Mouse (Mus musculus): ENCODE results near the gene Celf5. TPM values are rescaled to one million over a fixed set of nuclear protein-coding genes. Genes with fewer than 3 reads are reported as not detected.
A peak's percentile ranks its signal among the peaks of the same experiment; 100 is the strongest.

Gene Celf5
- total and polyA plus RNA-seq, 3 experiments: 0.08 to 0.38 TPM; not detected in 1

DNA sequence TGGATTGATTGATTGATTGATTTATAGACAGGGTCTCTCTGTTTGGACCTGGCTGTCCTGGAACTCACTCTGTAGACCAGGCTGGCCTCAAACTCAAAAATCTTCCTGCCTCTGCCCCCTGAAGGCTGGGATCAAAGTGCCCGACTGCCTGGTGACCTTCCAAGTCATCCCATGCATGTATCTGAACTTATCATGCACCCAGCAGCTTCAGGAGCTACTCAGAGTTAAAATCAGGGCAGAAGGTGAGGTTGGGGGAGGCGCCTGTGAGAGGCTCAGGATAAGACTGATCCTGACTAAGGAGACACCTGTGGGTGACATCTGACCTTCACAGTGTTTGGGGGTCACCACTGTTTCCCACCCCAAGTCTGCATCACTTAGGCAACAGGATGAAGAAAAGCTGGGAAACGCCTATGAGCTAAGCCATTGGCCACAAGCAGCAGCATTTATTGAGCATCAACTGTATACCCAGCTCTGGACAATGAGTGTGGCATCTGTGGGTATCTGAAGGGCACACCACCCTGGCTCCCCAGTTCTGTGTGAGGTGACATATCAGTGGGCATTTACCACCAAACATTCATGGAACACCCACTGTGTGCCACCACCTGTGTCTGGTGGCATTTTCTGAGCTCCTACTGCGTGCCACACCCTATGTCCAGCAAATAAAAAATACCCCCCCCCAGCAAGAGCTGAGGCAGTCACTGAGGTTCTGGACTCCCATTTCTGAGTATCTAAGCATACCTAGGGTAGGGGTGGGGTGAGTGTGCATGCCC lies 58.8 kb downstream of the Celf5 start:
- Histone ChIP-seq H3K9me3 (replicated peaks; ENCODE audit: insufficient read depth, low read length) (no peaks in the 10 kb centered on the region), H3K36me3 (ENCODE audit: control insufficient read depth in 1 of 2, insufficient read depth in 2 of 2, low read length in 2 of 2) (no peaks in the 10 kb centered on the region; a peak in 1 of 4 replicates), H3K4me3 (ENCODE audit: control insufficient read depth in 1 of 2, insufficient read depth in 1 of 2, low read depth in 2 of 2, low read length in 2 of 2) (no peak overlapping the region), H3K27me3 (ENCODE audit: control insufficient read depth in 1 of 2, insufficient read depth in 2 of 2, low read length in 2 of 2) (no peaks in the 10 kb centered on the region), H3K9ac (ENCODE audit: control insufficient read depth, low read depth, low read length, poor library complexity, severe bottlenecking) (no peak overlapping the region), H3K27ac (ENCODE audit: control insufficient read depth, low read depth, low read length) (no peak overlapping the region), H3K4me1 (ENCODE audit: control insufficient read depth in 1 of 2, insufficient read depth in 2 of 2, low read length in 2 of 2) (peaks cover 0 to 5% of the 10 kb centered on the region in 2 experiments; a peak in 1 of 4 replicates), H3K79me2 (ENCODE audit: control insufficient read depth, insufficient read depth, low read length, poor library complexity) (peaks cover 7% of the 10 kb centered on the region)
- no peak for DNase-seq (ENCODE audit: low read depth, low spot score)
- no peak for TF ChIP-seq ETS1 (IDR thresholded peaks at IDR 0.05; ENCODE audit: low read depth, low read length)
- TF ChIP-seq HCFC1 (IDR thresholded peaks at IDR 0.05; ENCODE audit: low read depth, low read length): no peak
- 0 out of 2 replicates have a peak, but pooled peaks have one; percentile 55 for TF ChIP-seq ZKSCAN1 (IDR thresholded peaks at IDR 0.05; ENCODE audit: low read depth, low read length)

DNA sequence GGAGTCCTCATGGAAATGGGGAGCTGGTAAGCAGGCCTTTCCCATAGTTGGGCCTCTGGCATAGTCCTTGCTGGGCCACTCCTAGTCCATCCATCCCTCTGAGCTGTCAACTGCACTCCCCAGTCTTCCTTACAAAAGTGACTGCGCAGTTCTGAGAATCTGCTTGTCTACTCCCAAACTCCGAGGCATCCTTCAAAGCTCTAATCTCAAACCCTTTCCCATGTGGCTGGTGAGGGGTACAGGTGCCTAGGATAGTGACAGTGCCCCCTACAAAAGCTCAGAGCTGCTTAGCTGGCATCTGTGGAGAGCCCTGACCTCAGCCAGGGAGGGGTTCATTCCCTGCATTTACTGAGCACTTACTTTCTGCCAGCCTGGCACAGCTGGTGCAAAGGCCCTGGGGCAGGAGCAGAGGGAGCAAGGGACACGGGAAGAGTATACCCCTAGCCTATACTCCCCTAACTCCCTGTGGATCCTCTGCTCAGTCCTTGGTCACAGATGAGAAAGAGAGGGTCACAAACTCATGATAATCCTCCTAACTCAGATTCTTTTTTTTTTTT lies 59.8 kb downstream of the Celf5 start:
- no peak overlapping the region for H3K4me3 ChIP-seq (ENCODE audit: control insufficient read depth in 1 of 2, insufficient read depth in 1 of 2, low read depth in 2 of 2, low read length in 2 of 2)
- no peak overlapping the region for H3K27ac ChIP-seq (ENCODE audit: control insufficient read depth, low read depth, low read length)
- no peak overlapping the region for H3K9ac ChIP-seq (ENCODE audit: control insufficient read depth, low read depth, low read length, poor library complexity, severe bottlenecking)

DNA sequence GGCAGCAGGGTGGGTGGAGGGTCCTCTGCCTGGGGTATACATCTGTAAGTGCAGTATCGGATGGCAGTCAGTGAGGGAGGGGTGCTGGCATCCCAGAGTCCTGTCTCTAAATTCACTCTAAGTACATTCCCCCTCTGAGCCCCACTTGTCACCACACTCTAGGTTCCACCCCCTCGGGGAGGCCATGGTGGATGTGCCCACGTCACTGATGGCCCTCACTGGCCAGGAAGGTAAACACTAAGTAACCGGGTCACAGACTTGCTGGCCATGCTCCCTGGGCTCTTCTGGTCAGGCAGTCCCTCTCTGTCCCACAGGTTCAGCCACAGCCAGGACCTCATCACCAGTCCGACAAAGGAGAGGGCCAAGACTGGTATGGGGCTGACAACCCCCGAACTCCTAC lies 60.3 kb downstream of the Celf5 start:
- TF ChIP-seq UBTF (IDR thresholded peaks at IDR 0.05; ENCODE audit: borderline replicate concordance, insufficient read depth, low read depth, low read length): no peak
- no peak for TF ChIP-seq MXI1 (IDR thresholded peaks at IDR 0.05; ENCODE audit: low read depth, low read length)
- TF ChIP-seq HCFC1 (IDR thresholded peaks at IDR 0.05; ENCODE audit: low read depth, low read length): no peak
- TF ChIP-seq MAZ (IDR thresholded peaks at IDR 0.05; ENCODE audit: low read depth, low read length): no peak
- TF ChIP-seq RCOR1 (IDR thresholded peaks at IDR 0.05; ENCODE audit: low read depth, low read length): no peak

More for the DNA sequence above, 59.8 kb downstream of the Celf5 start:
- Histone ChIP-seq H3K27me3 (ENCODE audit: control insufficient read depth in 1 of 2, insufficient read depth in 2 of 2, low read length in 2 of 2) (no peaks in the 10 kb centered on the region), H3K36me3 (ENCODE audit: control insufficient read depth in 1 of 2, insufficient read depth in 2 of 2, low read length in 2 of 2) (no peaks in the 10 kb centered on the region; a peak in 1 of 4 replicates), H3K9me3 (replicated peaks; ENCODE audit: insufficient read depth, low read length) (no peaks in the 10 kb centered on the region), H3K79me2 (ENCODE audit: control insufficient read depth, insufficient read depth, low read length, poor library complexity) (peaks cover 7% of the 10 kb centered on the region), H3K4me1 (ENCODE audit: control insufficient read depth in 1 of 2, insufficient read depth in 2 of 2, low read length in 2 of 2) (peaks cover 0 to 5% of the 10 kb centered on the region in 2 experiments; a peak in 1 of 4 replicates)
- TF ChIP-seq KAT2A (conservative IDR thresholded peaks at IDR 0.05; ENCODE audit: low read depth, low read length) (no peak), UBTF (IDR thresholded peaks at IDR 0.05; ENCODE audit: borderline replicate concordance, insufficient read depth, low read depth, low read length) (no peak), GATA1 (IDR thresholded peaks at IDR 0.05; ENCODE audit: low read depth, low read length) (no peak), MEF2A (IDR thresholded peaks at IDR 0.05; ENCODE audit: extremely low read depth, insufficient replicate concordance, low read depth, low read length, poor library complexity, severe bottlenecking) (no peak), USF1 (IDR thresholded peaks at IDR 0.05; ENCODE audit: low read depth, low read length) (no peak), CTCF (IDR thresholded peaks at IDR 0.05 in 2 of 3, conservative IDR thresholded peaks at IDR 0.05 in 1 of 3; ENCODE audit: control insufficient read depth in 1 of 3, insufficient read depth in 1 of 3, low read depth in 2 of 3, low read length in 3 of 3, poor library complexity in 1 of 3, severe bottlenecking in 1 of 3) (no peak), CHD1 (IDR thresholded peaks at IDR 0.05; ENCODE audit: low read depth, low read length) (no peak), E2F4 (IDR thresholded peaks at IDR 0.05; ENCODE audit: borderline replicate concordance, low read depth, low read length) (no peak), POLR2AphosphoS2 (IDR thresholded peaks at IDR 0.05; ENCODE audit: low read length) (no peak), HCFC1 (IDR thresholded peaks at IDR 0.05; ENCODE audit: low read depth, low read length) (no peak), POLR2A (IDR thresholded peaks at IDR 0.05; ENCODE audit: control insufficient read depth in 1 of 2, insufficient read depth in 1 of 2, low read depth in 1 of 2, low read length in 2 of 2, poor library complexity in 1 of 2) (no peak), MAX (IDR thresholded peaks at IDR 0.05; ENCODE audit: low read length) (no peak), MYC (IDR thresholded peaks at IDR 0.05; ENCODE audit: low read depth, low read length) (no peak), ETS1 (IDR thresholded peaks at IDR 0.05; ENCODE audit: low read depth, low read length) (no peak), MAZ (IDR thresholded peaks at IDR 0.05; ENCODE audit: low read depth, low read length) (no peak)
- no peak for DNase-seq (ENCODE audit: low read depth, low spot score)

More for the DNA sequence above, 60.3 kb downstream of the Celf5 start:
- Histone ChIP-seq H3K4me1 (ENCODE audit: control insufficient read depth in 1 of 2, insufficient read depth in 2 of 2, low read length in 2 of 2) (peaks cover 0 to 1% of the 10 kb centered on the region in 2 experiments; a peak in 1 of 4 replicates), H3K9ac (ENCODE audit: control insufficient read depth, low read depth, low read length, poor library complexity, severe bottlenecking) (no peak overlapping the region), H3K9me3 (replicated peaks; ENCODE audit: insufficient read depth, low read length) (no peaks in the 10 kb centered on the region), H3K27ac (ENCODE audit: control insufficient read depth, low read depth, low read length) (no peak overlapping the region), H3K4me3 (ENCODE audit: control insufficient read depth in 1 of 2, insufficient read depth in 1 of 2, low read depth in 2 of 2, low read length in 2 of 2) (no peak overlapping the region), H3K27me3 (ENCODE audit: control insufficient read depth in 1 of 2, insufficient read depth in 2 of 2, low read length in 2 of 2) (no peaks in the 10 kb centered on the region), H3K36me3 (ENCODE audit: control insufficient read depth in 1 of 2, insufficient read depth in 2 of 2, low read length in 2 of 2) (no peaks in the 10 kb centered on the region; a peak in 1 of 4 replicates), H3K79me2 (ENCODE audit: control insufficient read depth, insufficient read depth, low read length, poor library complexity) (peaks cover 7% of the 10 kb centered on the region)
- no peak for DNase-seq (ENCODE audit: low read depth, low spot score)
